Mouse (Mus musculus): ENCODE measurements around the gene Vps26c.

- TF ChIP-seq CTCF (IDR thresholded peaks at IDR 0.05; ENCODE audit: low read depth, low read length) (no peak), POLR2A (IDR thresholded peaks at IDR 0.05; ENCODE audit: extremely low read depth, insufficient read depth, low read length) (peak; percentile 75; the same call in 1 of the 2 replicates)
These were observed 43.9 kb upstream of the Vps26c start for GRCm38 (mm10) chr16:94570361-94571041.

All from liver, adult 2 months (tissue).